ENCODE assay signal across 17 mouse cellular contexts in genomic region chr14:25686216-25686945, GRCm38 (mm10). TPM values are rescaled to one million over a fixed set of nuclear protein-coding genes. Genes with fewer than 3 reads are reported as not detected.
DNase-seq lines count a peak whose midpoint lies in the region; ATAC-seq and TF ChIP-seq lines count a peak whose summit lies in the region.
"Had no signal": no experiment of that assay in that cellular context is flagged by ENCODE, and none has a peak within 500 bp of the region (broad histone marks: within the 10 kb centered on the region; RNA-seq: fewer than 3 reads in every experiment).

No protein-coding gene starts in this region.

- no peak overlapping the region for H3K4me2 ChIP-seq in liver, embryonic 11.5 days
- no peak overlapping the region for H3K4me2 ChIP-seq in liver, postnatal 0 days (ENCODE audit: low read depth, low read length)
- H3K4me2 ChIP-seq: embryonic facial prominence, embryonic 13.5 days; forebrain, embryonic 13.5 days had no signal

- H3K27me3 ChIP-seq in liver, adult 2 months (ENCODE audit: control insufficient read depth, insufficient read depth, low read length) = no peaks in the 10 kb centered on the region
- H3K27me3 ChIP-seq in liver, embryonic 11.5 days (replicated peaks; ENCODE audit: control insufficient read depth, insufficient read depth, low read length) = no peaks in the 10 kb centered on the region
- no peaks in the 10 kb centered on the region; the same call in 1 of the 2 replicates for H3K27me3 ChIP-seq in liver, postnatal 0 days (ENCODE audit: insufficient read depth, low read length)
- H3K27me3 ChIP-seq: embryonic facial prominence, embryonic 13.5 days; forebrain, embryonic 13.5 days had no signal

- H3K9me3 ChIP-seq in liver, embryonic 11.5 days (ENCODE audit: control insufficient read depth, low read length) = no peaks in the 10 kb centered on the region
- no peaks in the 10 kb centered on the region for H3K9me3 ChIP-seq in liver, postnatal 0 days (ENCODE audit: low read length)
- H3K9me3 ChIP-seq: embryonic facial prominence, embryonic 13.5 days; forebrain, embryonic 13.5 days; G1E had no signal

- no peak; the same call in 1 of the 2 replicates for TF ChIP-seq EP300 in liver, postnatal 0 days (IDR thresholded peaks at IDR 0.05; ENCODE audit: low read depth)

- no peaks in the 10 kb centered on the region for H3K4me1 ChIP-seq in liver, adult 2 months (ENCODE audit: control insufficient read depth, insufficient read depth, low read length)
- H3K4me1 ChIP-seq in liver, embryonic 11.5 days (replicated peaks; ENCODE audit: control insufficient read depth, insufficient read depth, low read length) = peaks cover 6% of the 10 kb centered on the region; the same call in 1 of the 2 replicates
- peaks cover 15% of the 10 kb centered on the region for H3K4me1 ChIP-seq in liver, postnatal 0 days (ENCODE audit: insufficient read depth)
- H3K4me1 ChIP-seq: forebrain, embryonic 13.5 days had no signal

- no peak overlapping the region for H3K4me3 ChIP-seq in liver, adult 2 months (ENCODE audit: insufficient read depth, low read depth, low read length)
- H3K4me3 ChIP-seq in liver, embryonic 11.5 days (ENCODE audit: low read depth, low read length) = no peak overlapping the region
- no peak overlapping the region for H3K4me3 ChIP-seq in liver, postnatal 0 days (ENCODE audit: low read depth, low read length)
- H3K4me3 ChIP-seq: embryonic facial prominence, embryonic 13.5 days; forebrain, embryonic 13.5 days had no signal

- ATAC-seq in liver, embryonic 11.5 days (replicated peaks; ENCODE audit: low FRiP score) = no peak
- peak; percentile 60 for ATAC-seq in granulocyte monocyte progenitor cell, adult 5-6 weeks (replicated peaks; ENCODE audit: poor library complexity, severe bottlenecking)
- peak; percentile 97 for ATAC-seq in liver, postnatal 0 days
- ATAC-seq: forebrain, embryonic 13.5 days; inflammation-experienced regulatory T-cells, adult 6 months had no signal

- no peaks in the 10 kb centered on the region for H3K36me3 ChIP-seq in liver, adult 2 months (ENCODE audit: control insufficient read depth, insufficient read depth, low read length)
- H3K36me3 ChIP-seq in liver, embryonic 11.5 days (ENCODE audit: control insufficient read depth, insufficient read depth, low read length) = no peaks in the 10 kb centered on the region
- H3K36me3 ChIP-seq in liver, postnatal 0 days (replicated peaks; ENCODE audit: insufficient read depth, low read length) = no peaks in the 10 kb centered on the region
- H3K36me3 ChIP-seq: embryonic facial prominence, embryonic 13.5 days; G1E had no signal

- TF ChIP-seq CTCF in liver, adult 2 months (IDR thresholded peaks at IDR 0.05; ENCODE audit: low read depth, low read length) = no peak
- TF ChIP-seq CTCF in liver, postnatal 0 days (IDR thresholded peaks at IDR 0.05; ENCODE audit: low read depth) = no peak

- intact Hi-C loops in heart, postnatal 10 days (cut with DNase I) = no loop called here

- H3K9ac ChIP-seq in liver, adult 2 months (ENCODE audit: low read depth, low read length) = no peak overlapping the region
- no peak overlapping the region for H3K9ac ChIP-seq in liver, embryonic 11.5 days (ENCODE audit: low read depth, low read length)
- H3K9ac ChIP-seq in liver, postnatal 0 days (replicated peaks) = no peak overlapping the region
- H3K9ac ChIP-seq: embryonic facial prominence, embryonic 13.5 days; forebrain, embryonic 13.5 days had no signal

- no peak for TF ChIP-seq POLR2A in liver, adult 2 months (IDR thresholded peaks at IDR 0.05; ENCODE audit: extremely low read depth, insufficient read depth, low read length)

- WGBS in liver, adult 2 months = 35% methylated on average over 7 of the region's 7 CpGs
- WGBS in liver, embryonic 11.5 days = 71% methylated on average over 7 of the region's 7 CpGs
- WGBS in liver, postnatal 0 days (ENCODE audit: insufficient replicate concordance) = 53% methylated on average over 7 of the region's 7 CpGs

- H3K79me2 ChIP-seq in liver, adult 2 months (ENCODE audit: control insufficient read depth, insufficient read depth, low read length) = no peaks in the 10 kb centered on the region

- no peak overlapping the region for H3K27ac ChIP-seq in liver, adult 2 months (replicated peaks; ENCODE audit: insufficient read depth, low read depth, low read length)
- no peak overlapping the region for H3K27ac ChIP-seq in liver, embryonic 11.5 days (ENCODE audit: low read depth, low read length)
- peak overlapping the region; percentile 64; the same call in 1 of the 2 replicates for H3K27ac ChIP-seq in liver, postnatal 0 days (ENCODE audit: low read depth)
- H3K27ac ChIP-seq: embryonic facial prominence, embryonic 13.5 days; forebrain, embryonic 13.5 days; macrophage had no signal

- peak; percentile 92 for DNase-seq in liver, adult 2 months (ENCODE audit: extremely low read depth, low read depth, low spot score)
- DNase-seq in liver, embryonic 11.5 days (ENCODE audit: low spot score) = no peak
- DNase-seq in heart, postnatal 10 days = peak; percentile 52 to 60
- no peak for DNase-seq in liver, postnatal 0 days
- DNase-seq in cerebellum, postnatal 10 days = no peak
- no peak for DNase-seq in frontal cortex, postnatal 14 days (ENCODE audit: low spot score in 2 of 2)
- DNase-seq in kidney, adult 9 months = no peak
- DNase-seq: adrenal gland, postnatal 14 days; cerebellum, postnatal 14 days; kidney, postnatal 25 days; thymus, postnatal 14 days had no signal

RNA-seq across cellular contexts. Expression of gene Ppif, which starts 7.6 kb away (rescaled TPM):
- total RNA-seq in liver, adult 2 months (2014; rRNA removed) = 19.4 and 31.1 TPM in 2 replicates
- 76.3 and 80.6 TPM in 2 replicates for polyA plus RNA-seq in liver, adult 2 months (2012; rRNA removed)
- polyA plus RNA-seq in liver, embryonic 11.5 days (2014; fragmentation: Nextera tagmentation; extraction: Ambion mirVana) = 96.3 and 97.0 TPM in 2 replicates
- total RNA-seq in granulocyte monocyte progenitor cell, adult 5-6 weeks (2014; fragmentation: Nextera tagmentation) = 91.9 and 93.5 TPM in 2 replicates
- 21.8 and 23.8 TPM in 2 replicates for total RNA-seq in granulocyte monocyte progenitor cell, adult 5-6 weeks (2017)
- total RNA-seq in heart, postnatal 10 days (2021) = 100 to 1,000 TPM; 248 to 271 TPM
- 36.0 and 38.4 TPM in 2 replicates for polyA plus RNA-seq in liver, postnatal 0 days (2015; fragmentation: Nextera tagmentation; extraction: Ambion mirVana)

Comparison
In these comparisons a context has a peak if more than half of its experiments do, and no peak if none do; other contexts are left out.
1. DNase-seq: peak in liver, adult 2 months (single experiment) and heart, postnatal 10 days (2 of 2); none in liver, embryonic 11.5 days (single experiment), liver, postnatal 0 days (single experiment), cerebellum, postnatal 10 days (0 of 2), frontal cortex, postnatal 14 days (0 of 2) and kidney, adult 9 months (single experiment).